Mouse (Mus musculus) liver, embryonic 11.5 days (tissue): ENCODE data around the gene Cyp24a1. TPM values are rescaled to one million over a fixed set of nuclear protein-coding genes. Genes with fewer than 3 reads are reported as not detected.

Experiments used
- ATAC-seq: fragments of 200-750 bp; cut with Nextera tagmentation; replicated peaks from 2 replicates; pipeline ENCODE4 v1.8.0; 2017; ENCODE audit warnings: moderate number of reproducible peaks, mild to moderate bottlenecking, moderate TSS enrichment, moderate library complexity; ENCODE audit not compliant: low FRiP score
- DNase-seq: peaks from one replicate; pipeline ENCODE4 v3.0.0-alpha.2; 2017; ENCODE audit warnings: low spot score
- H3K27ac ChIP-seq: fragments of 300-500 bp; sonication (generic); 2 replicates; pipeline ENCODE4 v1.5.1; 2014; ENCODE audit warnings: mild to moderate bottlenecking, low read depth, low read length, control low read depth
- H3K27me3 ChIP-seq: fragments of 300-500 bp; sonication (generic); replicated peaks from 2 replicates; pipeline ENCODE4 v1.6.1; 2014; ENCODE audit warnings: low read length, mixed read lengths; ENCODE audit not compliant: control insufficient read depth, insufficient read depth
- H3K36me3 ChIP-seq: fragments of 300-500 bp; sonication (generic); 2 replicates; pipeline ENCODE4 v1.6.1; 2014; ENCODE audit warnings: mild to moderate bottlenecking, low read length, moderate library complexity, mixed read lengths; ENCODE audit not compliant: control insufficient read depth, insufficient read depth
- H3K4me1 ChIP-seq: fragments of 300-500 bp; sonication (generic); replicated peaks from 2 replicates; pipeline ENCODE4 v1.6.1; 2014; ENCODE audit warnings: low read length, mixed read lengths; ENCODE audit not compliant: control insufficient read depth, insufficient read depth
- H3K4me2 ChIP-seq: fragments of 300-500 bp; sonication (generic); 2 replicates; pipeline ENCODE4 v1.6.1; 2014; ENCODE audit warnings: mild to moderate bottlenecking, control low read depth, moderate library complexity
- H3K4me3 ChIP-seq: fragments of 300-500 bp; sonication (generic); 2 replicates; pipeline ENCODE4 v1.5.1; 2014; ENCODE audit warnings: low read depth, low read length, control low read depth
- H3K9ac ChIP-seq: fragments of 300-500 bp; sonication (generic); 2 replicates; pipeline ENCODE4 v1.6.1; 2014; ENCODE audit warnings: low read depth, low read length, control low read depth
- H3K9me3 ChIP-seq: fragments of 300-500 bp; sonication (generic); 2 replicates; pipeline ENCODE4 v1.6.1; 2016; ENCODE audit warnings: low read length, inconsistent platforms, mixed read lengths; ENCODE audit not compliant: control insufficient read depth
- WGBS: fragments of 180-500 bp; shearing (Covaris S2); extraction: QIAGEN DNeasy Blood & Tissue Kit; methylation state at CpG from one replicate; pipeline ENCODE4 v1.1.7; 2014; 5-methylcytosine and 5-hydroxymethylcytosine counted together
- polyA plus RNA-seq: library from polyadenylated mRNA; unstranded; fragments of >200 nt; fragmentation: Nextera tagmentation; extraction: Ambion mirVana; gene quantifications from 2 replicates; pipeline ENCODE4 v1.2.1, GENCODE M21; 2014

Cyp24a1 gene
- polyA plus RNA-seq, 1 experiment from 2014 or later = not detected

- no peaks in the 10 kb centered on the region for H3K27me3 ChIP-seq
- 85% methylated on average over 3 of the region's 3 CpGs for WGBS
Observed at GRCm38 (mm10) chr2:170530256-170530655, 33.3 kb upstream of the Cyp24a1 start.

GRCm38 (mm10) chr2:170529766-170530165 is 32.8 kb upstream of the Cyp24a1 start:
- no peak overlapping the region for H3K9ac ChIP-seq
- no peaks in the 10 kb centered on the region for H3K27me3 ChIP-seq
- ATAC-seq (no peak), DNase-seq (no peak)
- no peak overlapping the region for H3K4me2 ChIP-seq
- WGBS = 87% methylated on average over 7 of the region's 7 CpGs
- no peaks in the 10 kb centered on the region for H3K36me3 ChIP-seq
- no peak overlapping the region for H3K27ac ChIP-seq
- no peaks in the 10 kb centered on the region for H3K9me3 ChIP-seq
- H3K4me1 ChIP-seq = no peaks in the 10 kb centered on the region
- no peak overlapping the region for H3K4me3 ChIP-seq

More at GRCm38 (mm10) chr2:170530256-170530655, 33.3 kb upstream of the Cyp24a1 start:
- no peak for ATAC-seq
- H3K36me3 ChIP-seq = no peaks in the 10 kb centered on the region
- H3K9ac ChIP-seq = no peak overlapping the region
- no peaks in the 10 kb centered on the region for H3K4me1 ChIP-seq
- H3K27ac ChIP-seq = no peak overlapping the region
- H3K4me2 ChIP-seq = no peak overlapping the region
- H3K9me3 ChIP-seq = no peaks in the 10 kb centered on the region
- DNase-seq = no peak
- no peak overlapping the region for H3K4me3 ChIP-seq

GRCm38 (mm10) chr2:170528061-170528460 is 31.1 kb upstream of the Cyp24a1 start:
- Histone ChIP-seq H3K9me3 (no peaks in the 10 kb centered on the region), H3K36me3 (no peaks in the 10 kb centered on the region), H3K9ac (no peak overlapping the region), H3K27ac (no peak overlapping the region), H3K4me2 (no peak overlapping the region), H3K27me3 (no peaks in the 10 kb centered on the region), H3K4me3 (no peak overlapping the region), H3K4me1 (no peaks in the 10 kb centered on the region)
- DNase-seq (no peak), ATAC-seq (no peak)
- WGBS = 95% methylated on average over 16 of the region's 16 CpGs

- Histone ChIP-seq H3K4me3 (no peak overlapping the region), H3K27ac (no peak overlapping the region), H3K9ac (no peak overlapping the region), H3K27me3 (no peaks in the 10 kb centered on the region), H3K4me1 (no peaks in the 10 kb centered on the region), H3K4me2 (no peak overlapping the region), H3K36me3 (no peaks in the 10 kb centered on the region), H3K9me3 (no peaks in the 10 kb centered on the region)
- no peak for ATAC-seq
- no peak for DNase-seq
- 72% methylated on average over 8 of the region's 8 CpGs for WGBS
Observed at GRCm38 (mm10) chr2:170526513-170526912, 29.6 kb upstream of the Cyp24a1 start.

GRCm38 (mm10) chr2:170520321-170520971 is 23.5 kb upstream of the Cyp24a1 start:
- no peak overlapping the region for H3K4me3 ChIP-seq
- no peaks in the 10 kb centered on the region for H3K9me3 ChIP-seq
- no peak overlapping the region for H3K9ac ChIP-seq
- H3K27ac ChIP-seq = no peak overlapping the region
- DNase-seq (no peak), ATAC-seq (peak; percentile 57)
- H3K36me3 ChIP-seq = peaks cover 18% of the 10 kb centered on the region
- H3K4me1 ChIP-seq = no peaks in the 10 kb centered on the region
- H3K4me2 ChIP-seq = no peak overlapping the region
- WGBS = 8% methylated on average over 7 of the region's 7 CpGs
- no peaks in the 10 kb centered on the region for H3K27me3 ChIP-seq

- Histone ChIP-seq H3K9ac (no peak overlapping the region), H3K4me3 (no peak overlapping the region), H3K9me3 (no peaks in the 10 kb centered on the region), H3K27me3 (no peaks in the 10 kb centered on the region), H3K36me3 (peaks cover 13% of the 10 kb centered on the region), H3K4me2 (no peak overlapping the region), H3K4me1 (peaks cover 16% of the 10 kb centered on the region), H3K27ac (no peak overlapping the region)
- 84% methylated on average over 12 of the region's 12 CpGs for WGBS
- ATAC-seq (no peak), DNase-seq (no peak)
Observed at GRCm38 (mm10) chr2:170513756-170514155, 16.8 kb upstream of the Cyp24a1 start.

- under 1% methylated on average over 57 of the region's 69 CpGs for WGBS
- H3K4me1 ChIP-seq = peaks cover 16% of the 10 kb centered on the region
Observed at GRCm38 (mm10) chr2:170511073-170511891, 14.3 kb upstream of the Cyp24a1 start.

GRCm38 (mm10) chr2:170508821-170509220 is 11.9 kb upstream of the Cyp24a1 start:
- Histone ChIP-seq H3K4me2 (peak overlapping the region; percentile 67), H3K27me3 (0 out of 2 replicates have a peak, but pooled peaks cover 2% of the 10 kb centered on the region), H3K9me3 (no peaks in the 10 kb centered on the region), H3K27ac (no peak overlapping the region), H3K4me3 (peak overlapping the region; percentile 34), H3K9ac (peak overlapping the region; percentile 34; the same call in 1 of the 2 replicates), H3K36me3 (no peaks in the 10 kb centered on the region), H3K4me1 (peaks cover 16% of the 10 kb centered on the region)
- peak; percentile 76 for DNase-seq
- WGBS = 5% methylated on average over 12 of the region's 12 CpGs
- no peak; the same call in 1 of the 2 replicates for ATAC-seq

More at GRCm38 (mm10) chr2:170511073-170511891, 14.3 kb upstream of the Cyp24a1 start:
- ATAC-seq (peak; percentile 78), DNase-seq (peak; percentile 91)
- Histone ChIP-seq H3K36me3 (peaks cover 6% of the 10 kb centered on the region; the same call in 1 of the 2 replicates), H3K9me3 (no peaks in the 10 kb centered on the region), H3K27ac (peak overlapping the region; percentile 62; the same call in 1 of the 2 replicates), H3K4me2 (peak overlapping the region; percentile 85), H3K27me3 (0 out of 2 replicates have a peak, but pooled peaks cover 2% of the 10 kb centered on the region), H3K9ac (peak overlapping the region; percentile 92), H3K4me3 (peak overlapping the region; percentile 97)
